Mouse (Mus musculus) CH12.LX (cell line): ENCODE results near the gene Traf4. TPM values are rescaled to one million over a fixed set of nuclear protein-coding genes. Genes with fewer than 3 reads are reported as not detected.

ENCODE experiments used
- DNase-seq: peaks from one replicate; pipeline ENCODE4 v3.0.0-alpha.2; 2013; ENCODE audit errors: extremely low read depth
- H3K27ac ChIP-seq: 2 replicates; pipeline ENCODE4 v1.5.1; 2012; ENCODE audit warnings: low read depth, mild to moderate bottlenecking, control low read depth, moderate library complexity; ENCODE audit not compliant: insufficient read depth
- H3K27me3 ChIP-seq: replicated peaks from 2 replicates; pipeline ENCODE3; 2012; ENCODE audit warnings: inconsistent platforms
- H3K36me3 ChIP-seq, 2 experiments: replicated peaks in 1 of 2; 2 replicates each; pipeline versions ENCODE3 to v1.6.1; 2012; ENCODE audit warnings: inconsistent platforms in 1 of 2, low read length in 1 of 2, mild to moderate bottlenecking in 1 of 2, mixed read lengths in 1 of 2, moderate library complexity in 1 of 2; ENCODE audit not compliant: control insufficient read depth in 1 of 2, insufficient read depth in 1 of 2
- H3K4me1 ChIP-seq, 2 experiments: 2 replicates each; pipeline ENCODE4 v1.6.1; 2012; ENCODE audit warnings: inconsistent platforms in 1 of 2, moderate library complexity in 1 of 2; ENCODE audit not compliant: insufficient read depth in 2 of 2, control insufficient read depth in 1 of 2
- H3K4me2 ChIP-seq: 2 replicates; pipeline ENCODE4 v1.6.1; 2012; ENCODE audit warnings: low read depth, mild to moderate bottlenecking, control low read depth; ENCODE audit not compliant: poor library complexity, insufficient read depth, severe bottlenecking
- H3K4me3 ChIP-seq, 3 experiments: fragments of 150-350 bp in 1 of 3; sonication (generic) in 1 of 3; replicated peaks in 1 of 3; 2 replicates each; pipeline versions ENCODE3 to v1.5.1; 2011 to 2012; ENCODE audit warnings: low read depth in 2 of 3, low read length in 2 of 3, mild to moderate bottlenecking in 2 of 3, moderate library complexity in 2 of 3, control low read depth in 1 of 3, improper control_type of control experiment in 1 of 3, inconsistent platforms in 1 of 3, mixed read lengths in 1 of 3; ENCODE audit not compliant: poor library complexity in 1 of 3
- H3K79me2 ChIP-seq: replicated peaks from 2 replicates; pipeline ENCODE4 v1.6.1; 2012; ENCODE audit warnings: mild to moderate bottlenecking, moderate library complexity; ENCODE audit not compliant: control insufficient read depth, poor library complexity, insufficient read depth, severe bottlenecking; ENCODE audit errors: extremely low read depth
- H3K9ac ChIP-seq: 2 replicates; pipeline ENCODE4 v1.6.1; 2012; ENCODE audit warnings: low read depth, mild to moderate bottlenecking, control low read depth, moderate library complexity; ENCODE audit not compliant: insufficient read depth
- H3K9me3 ChIP-seq: replicated peaks from 2 replicates; pipeline ENCODE3; 2012; ENCODE audit warnings: low read length, inconsistent platforms, mixed read lengths
- CHD1 ChIP-seq: IDR thresholded peaks from 2 replicates; pipeline ENCODE4 v1.6.1; 2012; ENCODE audit warnings: low read depth, low read length, improper control_type of control experiment, inconsistent platforms
- E2F4 ChIP-seq: IDR thresholded peaks from 2 replicates; pipeline ENCODE4 v1.6.1; 2011; ENCODE audit warnings: low read depth, low read length, improper control_type of control experiment; ENCODE audit not compliant: insufficient replicate concordance
- ELF1 ChIP-seq: IDR thresholded peaks from 2 replicates; pipeline ENCODE4 v1.6.1; 2014; ENCODE audit warnings: low read depth, mild to moderate bottlenecking, inconsistent platforms, low read length, improper control_type of control experiment
- ETS1 ChIP-seq: conservative IDR thresholded peaks from 2 replicates; pipeline ENCODE4 v1.6.1; 2012; ENCODE audit warnings: low read depth, mild to moderate bottlenecking, inconsistent platforms, low read length, improper control_type of control experiment, moderate library complexity
- GABPA ChIP-seq: IDR thresholded peaks from 2 replicates; pipeline ENCODE4 v1.6.1; 2012; ENCODE audit warnings: low read depth, low read length, improper control_type of control experiment, inconsistent platforms; ENCODE audit not compliant: insufficient replicate concordance
- HCFC1 ChIP-seq: IDR thresholded peaks from 2 replicates; pipeline ENCODE4 v1.6.1; 2012; ENCODE audit warnings: low read depth, mild to moderate bottlenecking, inconsistent platforms, low read length, improper control_type of control experiment
- IRF4 ChIP-seq: IDR thresholded peaks from 2 replicates; pipeline ENCODE4 v1.6.1; 2014; ENCODE audit warnings: low read depth, mild to moderate bottlenecking, inconsistent platforms, low read length, improper control_type of control experiment
- JUND ChIP-seq: conservative IDR thresholded peaks from 2 replicates; pipeline ENCODE4 v1.6.1; 2011; ENCODE audit warnings: low read depth, low read length, improper control_type of control experiment
- MAFK ChIP-seq: IDR thresholded peaks from 2 replicates; pipeline ENCODE4 v1.6.1; 2011; ENCODE audit warnings: low read length, improper control_type of control experiment; ENCODE audit not compliant: insufficient replicate concordance
- MAX ChIP-seq: IDR thresholded peaks from 2 replicates; pipeline ENCODE4 v1.6.1; 2011; ENCODE audit warnings: low read length, improper control_type of control experiment
- MEF2A ChIP-seq: IDR thresholded peaks from 2 replicates; pipeline ENCODE4 v1.6.1; 2014; ENCODE audit warnings: low read depth, mild to moderate bottlenecking, inconsistent platforms, low read length, improper control_type of control experiment, borderline replicate concordance
- MXI1 ChIP-seq: IDR thresholded peaks from 2 replicates; pipeline ENCODE4 v1.6.1; 2011; ENCODE audit warnings: mild to moderate bottlenecking, low read depth, low read length, improper control_type of control experiment
- NRF1 ChIP-seq: IDR thresholded peaks from 2 replicates; pipeline ENCODE4 v1.6.1; 2014; ENCODE audit warnings: low read depth, mild to moderate bottlenecking, inconsistent platforms, low read length, improper control_type of control experiment, moderate library complexity
- SIN3A ChIP-seq: IDR thresholded peaks from 2 replicates; pipeline ENCODE4 v1.6.1; 2012; ENCODE audit warnings: low read length, improper control_type of control experiment, inconsistent platforms
- TBP ChIP-seq: conservative IDR thresholded peaks from 2 replicates; pipeline ENCODE4 v1.6.1; 2011; ENCODE audit warnings: low read depth, low read length, improper control_type of control experiment
- TCF12 ChIP-seq: IDR thresholded peaks from 2 replicates; pipeline ENCODE4 v1.6.1; 2014; ENCODE audit warnings: low read depth, mild to moderate bottlenecking, inconsistent platforms, low read length, improper control_type of control experiment
- USF2 ChIP-seq: conservative IDR thresholded peaks from 2 replicates; pipeline ENCODE4 v1.6.1; 2011; ENCODE audit warnings: low read depth, low read length, improper control_type of control experiment
- ZNF384 ChIP-seq: IDR thresholded peaks from 2 replicates; pipeline ENCODE4 v1.6.1; 2012; ENCODE audit warnings: low read depth, low read length, improper control_type of control experiment, inconsistent platforms
- dilution Hi-C: fragments of 300-500 bp; cut with MboI; formaldehyde crosslinking; loops from 2 replicates; pipeline ENCODE4 v1.14.3; 2020; ENCODE audit warnings: low sequenced_read_pairs; ENCODE audit not compliant: extremely low pct_unique_long_range_greater_than_20kb, extremely low pct_ligation_motif_present
- in situ Hi-C: fragments of 300-500 bp; cut with MboI; formaldehyde crosslinking; loops from 3 replicates; pipeline ENCODE4 v1.14.3; 2019; ENCODE audit warnings: low sequenced_read_pairs, low pct_ligation_motif_present, low pct_unique_long_range_greater_than_20kb, mixed read lengths
- polyA plus RNA-seq: library from polyadenylated mRNA; unstranded; fragments of >175 nt; gene quantifications from 2 replicates; pipeline ENCODE4 v1.2.1, GENCODE M21; 2012; ENCODE audit warnings: low read depth; ENCODE audit not compliant: insufficient read length
- total RNA-seq, 2 experiments: library from RNA; depleted of rRNA; stranded (reverse); fragments of 300-350 nt in 1 of 2; fragments of >200 nt in 1 of 2; gene quantifications; 2 replicates each; pipeline ENCODE4 v1.2.3; 2012 to 2014

Traf4 gene
- total and polyA plus RNA-seq, 3 experiments, result 20.8 to 68.7 (median 55.9) TPM

DNA sequence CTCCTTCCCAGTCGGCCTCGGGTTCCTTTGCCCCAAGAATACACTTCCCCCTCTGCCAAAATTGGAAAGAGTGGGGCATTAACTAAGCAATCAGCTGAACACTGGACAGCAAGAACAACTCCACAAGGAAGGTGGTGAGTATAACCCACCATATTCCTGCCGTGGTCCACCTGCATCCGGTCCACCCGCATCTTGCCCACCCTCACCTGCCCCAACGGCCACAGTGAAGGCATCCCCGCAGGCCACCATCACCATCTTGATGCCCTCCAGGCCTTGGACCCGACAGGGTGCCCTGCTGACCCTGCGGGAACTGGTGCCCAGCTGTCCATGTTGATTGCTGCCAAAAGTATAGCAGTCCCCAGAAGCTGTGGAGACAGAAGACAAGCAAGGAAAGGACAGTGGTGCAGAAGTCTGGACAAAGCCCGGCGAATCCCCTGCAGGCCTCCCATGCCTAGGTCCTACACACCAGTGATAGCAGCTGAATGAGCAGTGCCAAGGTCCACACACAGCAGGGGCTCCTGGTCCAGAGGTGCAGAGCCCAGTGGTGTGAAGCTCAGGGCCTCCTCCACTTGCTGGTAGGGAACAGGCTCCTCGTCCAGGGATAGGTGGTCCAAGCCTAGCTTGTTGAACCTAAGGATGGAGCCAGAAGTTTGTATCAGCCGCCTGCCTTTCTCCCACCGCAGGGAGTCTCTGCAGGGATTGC, 2.0 kb upstream of the Traf4 start:
- no peaks in the 10 kb centered on the region for H3K27me3 ChIP-seq
- no peak overlapping the region for H3K27ac ChIP-seq
- no peak overlapping the region for H3K9ac ChIP-seq
- H3K4me2 ChIP-seq, result no peak overlapping the region
- in situ Hi-C loops, result no loop called here
- dilution Hi-C loops, result no loop called here
- no peak overlapping the region for H3K4me3 ChIP-seq
- DNase-seq, result no peak
- peaks cover 0 to 33% of the 10 kb centered on the region in 2 experiments for H3K36me3 ChIP-seq
- H3K4me1 ChIP-seq, result peaks cover 20 to 60% of the 10 kb centered on the region in 2 experiments
- peaks cover 25% of the 10 kb centered on the region for H3K79me2 ChIP-seq
- TF ChIP-seq IRF4 (no peak), MEF2A (no peak), NRF1 (no peak), MXI1 (no peak), HCFC1 (no peak), GABPA (no peak), JUND (no peak), TCF12 (no peak), TBP (no peak), CHD1 (no peak), ZNF384 (no peak), SIN3A (no peak), MAFK (no peak), ETS1 (no peak), ELF1 (no peak), E2F4 (no peak), MAX (no peak)
- H3K9me3 ChIP-seq, result peaks cover 2% of the 10 kb centered on the region

- in situ Hi-C loops, result no loop called here
- H3K4me2 ChIP-seq, result no peak overlapping the region
- H3K9ac ChIP-seq, result no peak overlapping the region
- peaks cover 2% of the 10 kb centered on the region for H3K9me3 ChIP-seq
- no peak overlapping the region for H3K4me3 ChIP-seq
- H3K4me1 ChIP-seq, result peaks cover 27 to 60% of the 10 kb centered on the region in 2 experiments
- H3K27ac ChIP-seq, result no peak overlapping the region
- DNase-seq, result no peak
- no peak for TF ChIP-seq USF2
- peaks cover 6 to 34% of the 10 kb centered on the region in 2 experiments for H3K36me3 ChIP-seq
- dilution Hi-C loops, result no loop called here
- H3K27me3 ChIP-seq, result no peaks in the 10 kb centered on the region
- H3K79me2 ChIP-seq, result peaks cover 33% of the 10 kb centered on the region
These were observed 1.3 kb upstream of the Traf4 start for GRCm38 (mm10) chr11:78166640-78167039.
